Mouse (Mus musculus) frontal cortex, adult 2 months (tissue): ENCODE results near the gene Tagln. TPM values are rescaled to one million over a fixed set of nuclear protein-coding genes. Genes with fewer than 3 reads are reported as not detected.

Source experiments
- DNase-seq, 2 experiments: peaks; one replicate each; pipeline ENCODE4 v3.0.0; 2022; ENCODE audit warnings: low spot score in 1 of 2; ENCODE audit errors: extremely low spot score in 1 of 2
- polyA plus RNA-seq: library from polyadenylated mRNA; depleted of rRNA; stranded (reverse); fragments of >200 nt; gene quantifications from 2 replicates; pipeline ENCODE4 v1.2.3, GENCODE M21; 2012

The Tagln gene
- polyA plus RNA-seq, 1 experiment = 21.4 TPM

- no peak for DNase-seq
Measured at GRCm38 (mm10) chr9:45946182-45946871, 10.5 kb upstream of the Tagln start.

GRCm38 (mm10) chr9:45945721-45946120 is 9.9 kb upstream of the Tagln start:
- no peak for DNase-seq

GRCm38 (mm10) chr9:45944506-45945400 is 8.9 kb upstream of the Tagln start:
- DNase-seq = no peak

GRCm38 (mm10) chr9:45943628-45944505 is 8.0 kb upstream of the Tagln start:
- DNase-seq = no peak

GRCm38 (mm10) chr9:45942916-45943315 is 7.1 kb upstream of the Tagln start:
- no peak for DNase-seq

GRCm38 (mm10) chr9:45942464-45942863 is 6.6 kb upstream of the Tagln start:
- no peak for DNase-seq

- no peak for DNase-seq
Measured at GRCm38 (mm10) chr9:45941329-45941888, 5.6 kb upstream of the Tagln start.

GRCm38 (mm10) chr9:45939794-45940193 is 3.9 kb upstream of the Tagln start:
- no peak for DNase-seq

GRCm38 (mm10) chr9:45938952-45939637 is 3.2 kb upstream of the Tagln start:
- DNase-seq = no peak

- no peak for DNase-seq
Measured at GRCm38 (mm10) chr9:45938088-45938487, 2.2 kb upstream of the Tagln start.

- peak in 1 of 2 experiments; percentile 65 for DNase-seq
Measured at GRCm38 (mm10) chr9:45936883-45937282, 1.0 kb upstream of the Tagln start.

GRCm38 (mm10) chr9:45932571-45933415 is 3.1 kb downstream of the Tagln start:
- DNase-seq = peak in 1 of 2 experiments; percentile 54

GRCm38 (mm10) chr9:45931958-45932357 is 3.9 kb downstream of the Tagln start:
- no peak for DNase-seq

- no peak for DNase-seq
Measured at GRCm38 (mm10) chr9:45929285-45929684, 6.6 kb downstream of the Tagln start.

- no peak for DNase-seq
Measured at GRCm38 (mm10) chr9:45919895-45920294, 16.0 kb downstream of the Tagln start.

- peak; percentile 45 to 67 for DNase-seq
Measured at GRCm38 (mm10) chr9:45917041-45917934, 18.6 kb downstream of the Tagln start.

GRCm38 (mm10) chr9:45915659-45916058 is 20.2 kb downstream of the Tagln start:
- DNase-seq = peak; percentile 43 to 54

- peak in 1 of 2 experiments; percentile 62 for DNase-seq
Measured at GRCm38 (mm10) chr9:45911673-45912072, 24.2 kb downstream of the Tagln start.
